Mouse (Mus musculus): Measurements from ENCODE around the gene Tmem150c. TPM values are rescaled to one million over a fixed set of nuclear protein-coding genes. Genes with fewer than 3 reads are reported as not detected.

Gene Tmem150c
- polyA plus RNA-seq, 1 experiment from 2014 or later = 0.59 TPM

DNA sequence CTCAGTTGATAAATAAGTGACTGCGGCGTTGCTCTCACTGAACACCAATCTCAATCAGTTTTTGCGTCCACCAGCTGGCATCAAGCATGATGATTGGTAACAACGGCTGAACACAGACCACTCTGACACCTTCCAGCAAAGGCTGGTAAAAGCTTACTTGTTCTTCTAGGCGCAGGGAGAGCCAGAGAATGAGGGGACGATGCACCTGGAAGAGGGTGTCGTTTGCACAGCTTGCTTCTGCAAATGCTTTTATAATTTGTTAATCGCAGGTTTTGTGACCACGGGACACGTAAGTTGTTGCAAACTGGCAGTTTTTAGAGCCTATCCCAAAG is 68.4 kb downstream of the Tmem150c start:
- Histone ChIP-seq H3K4me3 (replicated peaks) (no peak overlapping the region), H3K9ac (no peak overlapping the region), H3K4me1 (replicated peaks) (no peaks in the 10 kb centered on the region), H3K36me3 (replicated peaks) (no peaks in the 10 kb centered on the region), H3K27me3 (no peaks in the 10 kb centered on the region), H3K9me3 (replicated peaks) (no peaks in the 10 kb centered on the region), H3K27ac (replicated peaks) (no peak overlapping the region), H3K4me2 (no peak overlapping the region)
- ATAC-seq (ENCODE audit: insufficient read depth) = no peak
- WGBS (ENCODE audit: insufficient replicate concordance) = 57% methylated on average over 10 of the region's 10 CpGs

GRCm38 (mm10) chr5:100090515-100091262 is 68.9 kb downstream of the Tmem150c start:
- Histone ChIP-seq H3K27ac (replicated peaks) (no peak overlapping the region), H3K4me3 (replicated peaks) (no peak overlapping the region), H3K9me3 (replicated peaks) (no peaks in the 10 kb centered on the region), H3K4me1 (replicated peaks) (no peaks in the 10 kb centered on the region), H3K4me2 (no peak overlapping the region), H3K27me3 (no peaks in the 10 kb centered on the region), H3K9ac (no peak overlapping the region), H3K36me3 (replicated peaks) (no peaks in the 10 kb centered on the region)
- WGBS (ENCODE audit: insufficient replicate concordance) = 48% methylated on average over 12 of the region's 12 CpGs
- no peak for ATAC-seq (ENCODE audit: insufficient read depth)

DNA sequence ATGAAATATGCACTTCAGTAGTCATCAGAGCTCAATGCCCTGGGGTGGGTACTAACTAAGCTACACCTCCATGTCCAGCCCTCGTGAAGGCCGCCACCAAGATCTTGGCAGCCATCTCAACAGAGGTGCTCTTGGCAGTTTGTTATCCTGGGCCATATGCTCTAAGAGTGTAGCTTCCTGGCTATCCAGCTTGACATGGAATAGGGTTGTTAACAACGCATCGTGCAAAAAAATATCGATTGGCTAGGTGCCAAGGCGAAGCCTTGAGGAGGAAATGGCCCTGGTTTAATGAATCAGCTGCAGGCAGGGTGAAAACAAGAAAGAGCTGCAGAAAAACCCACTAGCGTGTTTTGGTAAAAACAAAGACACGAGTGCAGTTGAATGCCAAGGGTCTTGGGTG is 74.5 kb downstream of the Tmem150c start:
- no peaks in the 10 kb centered on the region for H3K27me3 ChIP-seq
- WGBS (ENCODE audit: insufficient replicate concordance) = 67% methylated on average over 8 of the region's 8 CpGs
- no peaks in the 10 kb centered on the region for H3K4me1 ChIP-seq (replicated peaks)
- H3K27ac ChIP-seq (replicated peaks) = no peak overlapping the region
- no peaks in the 10 kb centered on the region for H3K36me3 ChIP-seq (replicated peaks)
- no peaks in the 10 kb centered on the region for H3K9me3 ChIP-seq (replicated peaks)
- no peak for ATAC-seq (ENCODE audit: insufficient read depth)
- H3K9ac ChIP-seq = no peak overlapping the region
- no peak overlapping the region for H3K4me2 ChIP-seq
- no peak overlapping the region for H3K4me3 ChIP-seq (replicated peaks)

GRCm38 (mm10) chr5:100083953-100084562 is 75.5 kb downstream of the Tmem150c start:
- H3K27me3 ChIP-seq = no peaks in the 10 kb centered on the region
- H3K9ac ChIP-seq = no peak overlapping the region
- no peak overlapping the region for H3K4me2 ChIP-seq
- H3K4me3 ChIP-seq (replicated peaks) = no peak overlapping the region
- WGBS (ENCODE audit: insufficient replicate concordance) = 74% methylated on average over 12 of the region's 12 CpGs
- no peak overlapping the region for H3K27ac ChIP-seq (replicated peaks)
- no peaks in the 10 kb centered on the region for H3K36me3 ChIP-seq (replicated peaks)
- H3K4me1 ChIP-seq (replicated peaks) = 0 out of 2 replicates have a peak, but pooled peaks cover under 1% of the 10 kb centered on the region
- no peak for ATAC-seq (ENCODE audit: insufficient read depth)
- H3K9me3 ChIP-seq (replicated peaks) = no peaks in the 10 kb centered on the region

GRCm38 (mm10) chr5:100082006-100082405 is 77.6 kb downstream of the Tmem150c start:
- no peak for ATAC-seq (ENCODE audit: insufficient read depth)
- H3K4me3 ChIP-seq (replicated peaks) = no peak overlapping the region
- no peak overlapping the region for H3K4me2 ChIP-seq
- H3K36me3 ChIP-seq (replicated peaks) = no peaks in the 10 kb centered on the region
- H3K9ac ChIP-seq = no peak overlapping the region
- H3K9me3 ChIP-seq (replicated peaks) = no peaks in the 10 kb centered on the region
- H3K27ac ChIP-seq (replicated peaks) = no peak overlapping the region
- 0 out of 2 replicates have a peak, but pooled peaks cover 4% of the 10 kb centered on the region for H3K4me1 ChIP-seq (replicated peaks)
- no peaks in the 10 kb centered on the region for H3K27me3 ChIP-seq
- 32% methylated on average over 4 of the region's 4 CpGs for WGBS (ENCODE audit: insufficient replicate concordance)

DNA sequence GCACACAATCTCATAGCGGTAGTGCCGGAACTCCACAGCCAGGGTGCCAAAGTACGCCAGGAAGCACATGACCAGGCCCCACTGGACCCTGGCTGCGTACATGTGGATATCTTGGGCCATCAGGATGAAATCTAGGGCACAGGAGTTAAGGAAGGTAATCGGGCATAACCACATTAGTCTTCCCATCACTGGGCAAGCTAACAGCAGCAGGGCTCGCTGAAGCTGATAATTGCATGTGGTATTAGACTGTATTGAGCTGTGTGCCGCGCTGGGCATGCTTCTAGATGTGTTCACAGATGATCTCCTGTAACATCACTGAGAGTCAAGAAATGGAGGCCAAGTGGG is 79.7 kb downstream of the Tmem150c start:
- H3K36me3 ChIP-seq (replicated peaks) = 0 out of 2 replicates have a peak, but pooled peaks cover 3% of the 10 kb centered on the region
- WGBS (ENCODE audit: insufficient replicate concordance) = 74% methylated on average over 8 of the region's 8 CpGs
- ATAC-seq (ENCODE audit: insufficient read depth) = no peak
- no peaks in the 10 kb centered on the region for H3K27me3 ChIP-seq
- H3K4me2 ChIP-seq = 0 out of 2 replicates have a peak overlapping the region, but pooled peaks have one; percentile 59
- no peak overlapping the region for H3K27ac ChIP-seq (replicated peaks)
- H3K9ac ChIP-seq = no peak overlapping the region
- H3K4me3 ChIP-seq (replicated peaks) = no peak overlapping the region
- 0 out of 2 replicates have a peak, but pooled peaks cover 4% of the 10 kb centered on the region for H3K4me1 ChIP-seq (replicated peaks)
- no peaks in the 10 kb centered on the region for H3K9me3 ChIP-seq (replicated peaks)

GRCm38 (mm10) chr5:100079040-100079930 is 80.3 kb downstream of the Tmem150c start:
- Histone ChIP-seq H3K27ac (replicated peaks) (no peak overlapping the region), H3K9ac (no peak overlapping the region)
- 34% methylated on average over 36 of the region's 36 CpGs for WGBS (ENCODE audit: insufficient replicate concordance)

GRCm38 (mm10) chr5:100074571-100074970 is 85.0 kb downstream of the Tmem150c start:
- Histone ChIP-seq H3K4me2 (no peak overlapping the region), H3K4me3 (replicated peaks) (no peak overlapping the region), H3K4me1 (replicated peaks) (0 out of 2 replicates have a peak, but pooled peaks cover 4% of the 10 kb centered on the region), H3K27me3 (no peaks in the 10 kb centered on the region), H3K9ac (no peak overlapping the region), H3K9me3 (replicated peaks) (no peaks in the 10 kb centered on the region), H3K36me3 (replicated peaks) (0 out of 2 replicates have a peak, but pooled peaks cover 7% of the 10 kb centered on the region), H3K27ac (replicated peaks) (no peak overlapping the region)
- 44% methylated on average over 4 of the region's 4 CpGs for WGBS (ENCODE audit: insufficient replicate concordance)
- no peak for ATAC-seq (ENCODE audit: insufficient read depth)

More at GRCm38 (mm10) chr5:100079040-100079930, 80.3 kb downstream of the Tmem150c start:
- no peak for ATAC-seq (ENCODE audit: insufficient read depth)
- Histone ChIP-seq H3K27me3 (no peaks in the 10 kb centered on the region), H3K4me2 (peak overlapping the region; percentile 59), H3K4me3 (replicated peaks) (peak overlapping the region; percentile 26), H3K4me1 (replicated peaks) (0 out of 2 replicates have a peak, but pooled peaks cover 4% of the 10 kb centered on the region), H3K36me3 (replicated peaks) (0 out of 2 replicates have a peak, but pooled peaks cover 3% of the 10 kb centered on the region), H3K9me3 (replicated peaks) (no peaks in the 10 kb centered on the region)

DNA sequence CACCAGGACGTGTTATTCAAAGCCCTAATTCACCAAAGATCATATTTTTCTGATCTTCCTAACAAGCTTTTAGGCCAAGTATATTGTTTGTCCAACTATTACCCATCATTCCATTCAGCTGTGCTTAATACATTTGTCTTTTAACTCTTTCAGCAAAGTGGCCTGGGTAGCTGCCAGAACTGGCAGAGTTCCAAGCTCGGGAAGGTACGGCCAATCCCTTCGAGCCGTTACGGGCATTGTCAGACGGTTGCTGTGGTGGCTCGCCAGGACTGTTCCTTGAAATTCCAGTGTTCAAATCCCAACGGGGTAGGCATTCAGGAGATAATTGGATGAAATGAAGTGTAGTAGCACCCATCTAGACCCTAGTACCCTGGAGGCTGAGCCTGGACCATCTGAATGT is 87.1 kb downstream of the Tmem150c start:
- no peaks in the 10 kb centered on the region for H3K4me1 ChIP-seq (replicated peaks)
- H3K9me3 ChIP-seq (replicated peaks) = no peaks in the 10 kb centered on the region
- H3K4me3 ChIP-seq (replicated peaks) = no peak overlapping the region
- H3K4me2 ChIP-seq = no peak overlapping the region
- no peak overlapping the region for H3K9ac ChIP-seq
- WGBS (ENCODE audit: insufficient replicate concordance) = 72% methylated on average over 9 of the region's 9 CpGs
- 0 out of 2 replicates have a peak, but pooled peaks cover 10% of the 10 kb centered on the region for H3K36me3 ChIP-seq (replicated peaks)
- no peak overlapping the region for H3K27ac ChIP-seq (replicated peaks)
- no peaks in the 10 kb centered on the region for H3K27me3 ChIP-seq
- ATAC-seq (ENCODE audit: insufficient read depth) = no peak

DNA sequence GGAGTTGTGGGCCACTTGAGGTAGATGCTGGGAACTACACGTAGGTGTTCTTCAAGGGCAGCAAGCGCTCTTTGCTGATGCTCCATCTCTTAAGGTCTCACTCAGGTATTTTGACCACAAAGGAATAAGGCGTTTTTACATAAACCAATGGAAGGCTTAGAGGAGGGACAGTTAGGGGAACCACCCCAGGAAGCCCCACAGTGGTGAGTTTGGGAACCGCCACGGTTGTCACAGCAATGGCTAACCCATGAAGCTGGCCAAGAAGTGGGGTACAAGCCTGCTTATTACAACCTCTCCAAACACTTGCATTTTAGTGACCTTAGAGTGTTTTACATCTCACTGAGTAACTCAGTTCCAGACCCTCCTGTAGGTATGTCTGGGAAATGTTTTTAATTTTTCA is 88.1 kb downstream of the Tmem150c start:
- no peak for ATAC-seq (ENCODE audit: insufficient read depth)
- no peaks in the 10 kb centered on the region for H3K9me3 ChIP-seq (replicated peaks)

GRCm38 (mm10) chr5:100070255-100070654 is 89.4 kb downstream of the Tmem150c start:
- no peaks in the 10 kb centered on the region for H3K4me1 ChIP-seq (replicated peaks)
- H3K27ac ChIP-seq (replicated peaks) = no peak overlapping the region
- no peaks in the 10 kb centered on the region for H3K9me3 ChIP-seq (replicated peaks)
- H3K4me2 ChIP-seq = no peak overlapping the region
- peaks cover 11% of the 10 kb centered on the region for H3K36me3 ChIP-seq (replicated peaks)
- no peak overlapping the region for H3K9ac ChIP-seq
- no peaks in the 10 kb centered on the region for H3K27me3 ChIP-seq
- 8% methylated on average over 3 of the region's 3 CpGs for WGBS (ENCODE audit: insufficient replicate concordance)
- H3K4me3 ChIP-seq (replicated peaks) = no peak overlapping the region
- no peak for ATAC-seq (ENCODE audit: insufficient read depth)

More for the DNA sequence above, 88.1 kb downstream of the Tmem150c start:
- 86% methylated on average over 5 of the region's 5 CpGs for WGBS (ENCODE audit: insufficient replicate concordance)
- H3K27me3 ChIP-seq = no peaks in the 10 kb centered on the region
- H3K9ac ChIP-seq = no peak overlapping the region
- no peak overlapping the region for H3K4me3 ChIP-seq (replicated peaks)
- H3K36me3 ChIP-seq (replicated peaks) = 0 out of 2 replicates have a peak, but pooled peaks cover 10% of the 10 kb centered on the region
- H3K27ac ChIP-seq (replicated peaks) = no peak overlapping the region
- no peak overlapping the region for H3K4me2 ChIP-seq
- no peaks in the 10 kb centered on the region for H3K4me1 ChIP-seq (replicated peaks)

Measured in liver, embryonic 15.5 days (tissue).